Mouse (Mus musculus) erythroid progenitor cell, adult 5-6 weeks (primary cell): ENCODE results near the gene Fam133b. TPM values are rescaled to one million over a fixed set of nuclear protein-coding genes. Genes with fewer than 3 reads are reported as not detected.
"Not testable (repeated sequence)": the region's sequence is repeated elsewhere in the genome, so short reads cannot be mapped to it uniquely, and the experiment has no call there.

Source experiments
- ATAC-seq: replicated peaks from 2 replicates; pipeline ENCODE4 v1.8.0; 2016; ENCODE audit warnings: moderate number of reproducible peaks, mild to moderate bottlenecking, moderate TSS enrichment, inconsistent platforms; ENCODE audit not compliant: poor library complexity, low FRiP score, severe bottlenecking
- total RNA-seq, 2 experiments: library from RNA; stranded (forward) in 1 of 2; stranded (reverse) in 1 of 2; fragments of 150-400 nt in 1 of 2; fragments of 186-747, 209-891 nt in 1 of 2; gene quantifications; 2 replicates each; pipeline versions ENCODE4 v1.2.3 to v1.2.4; 2015 to 2017; ENCODE audit warnings: low replicate concordance in 2 of 2

Gene Fam133b
- total RNA-seq, 2 experiments from 2014 or later, result 57.0 to 102 TPM

DNA sequence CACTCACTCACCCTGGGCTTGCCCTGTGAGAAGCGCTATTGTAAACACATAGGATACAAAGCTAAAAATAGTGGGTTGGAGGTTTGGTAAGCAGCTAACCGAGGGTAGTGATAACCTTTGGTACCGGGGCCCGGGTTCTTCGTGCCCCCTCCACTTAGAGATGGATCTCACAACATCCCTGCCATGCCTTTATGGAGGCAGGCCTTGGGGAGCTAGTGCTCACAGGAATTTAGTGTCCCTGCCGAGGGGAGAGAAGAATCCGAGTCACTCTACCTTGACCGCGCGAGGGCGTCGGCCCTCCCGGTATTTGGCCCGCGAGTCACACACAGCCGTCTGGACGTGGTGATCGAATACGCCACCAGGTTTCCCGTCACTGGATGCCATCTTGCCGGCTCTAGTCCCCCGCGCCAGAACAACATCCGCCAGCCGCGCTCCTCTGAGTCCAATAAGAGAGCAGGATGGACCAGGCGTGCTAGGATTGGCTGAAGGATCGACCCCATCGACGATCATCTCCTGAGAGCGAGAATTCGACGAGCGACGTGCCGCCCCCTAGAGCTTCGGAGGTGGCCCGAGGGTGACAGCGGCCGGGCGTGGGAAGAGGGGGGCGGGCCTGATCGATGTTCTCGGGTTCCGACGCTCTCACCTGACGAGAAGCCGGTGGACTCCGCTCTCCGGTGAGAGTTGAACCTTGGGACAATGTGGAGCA, 52.2 kb downstream of the Fam133b start, which contains the start of gene Pex1:
Gene Pex1, plus strand, starts transcription at position 374 of the 706 bp plus-strand sequence.
- peak; percentile 92 for ATAC-seq

DNA sequence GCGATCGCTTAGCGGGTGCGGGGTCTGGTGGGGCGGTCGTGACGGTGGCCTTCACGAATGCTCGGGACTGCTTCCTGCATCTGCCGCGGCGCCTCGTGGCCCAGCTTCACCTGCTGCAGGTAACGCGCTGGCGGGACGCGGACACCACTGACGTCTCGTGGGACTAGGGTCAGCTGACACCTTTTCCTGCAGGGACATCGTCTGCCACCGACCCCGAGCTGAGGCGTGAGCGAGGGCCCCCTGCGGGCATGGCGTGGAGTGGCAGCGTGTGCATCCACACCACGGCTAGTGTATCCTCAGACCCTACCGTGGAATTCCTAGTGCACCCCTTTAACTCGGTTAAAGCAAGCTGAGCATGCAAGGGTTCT, 52.8 kb downstream of the Fam133b start, which contains the start of gene Rbm48:
Gene Rbm48, minus strand, starts transcription at position 187 of the 368 bp plus-strand sequence.
- ATAC-seq, result peak; percentile 85

DNA sequence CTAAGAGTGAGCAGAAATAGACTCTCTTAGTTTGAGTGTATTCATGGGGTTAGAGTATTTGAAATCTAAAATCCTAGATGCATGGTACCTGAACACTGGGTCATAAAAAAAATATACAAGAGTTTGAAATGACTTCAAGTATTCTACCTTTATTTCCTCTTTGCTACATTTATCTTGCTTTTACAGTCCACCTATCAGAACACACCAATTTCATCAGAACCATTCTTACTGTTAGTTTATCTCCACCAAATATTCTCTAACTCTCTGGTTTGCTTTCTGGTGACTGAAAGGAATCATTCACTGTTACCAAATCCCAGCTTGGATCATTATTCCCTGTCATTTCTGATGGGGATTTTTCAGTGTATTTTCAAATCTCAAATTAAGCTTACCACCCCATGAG, 53.5 kb downstream of the Fam133b start:
- ATAC-seq, result no peak

DNA sequence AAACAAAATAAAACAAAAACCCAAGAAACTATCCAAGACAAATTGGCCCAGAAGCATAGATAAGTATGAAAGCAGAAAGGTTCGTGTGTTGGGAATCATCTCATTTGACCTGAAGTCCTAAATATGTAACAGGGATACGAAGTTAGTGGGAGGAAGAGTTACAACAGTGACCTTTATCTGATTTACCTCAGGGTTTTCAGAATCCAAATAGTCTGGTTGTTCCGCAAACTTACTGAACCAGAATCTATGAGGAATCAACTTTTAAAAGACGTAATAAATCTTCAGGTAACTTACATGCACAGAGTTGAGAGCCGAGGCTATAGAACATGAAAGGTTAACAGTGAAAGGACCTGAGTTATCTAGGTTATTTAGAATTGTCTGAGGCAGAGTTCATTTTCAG, 55.1 kb downstream of the Fam133b start:
- no peak for ATAC-seq

DNA sequence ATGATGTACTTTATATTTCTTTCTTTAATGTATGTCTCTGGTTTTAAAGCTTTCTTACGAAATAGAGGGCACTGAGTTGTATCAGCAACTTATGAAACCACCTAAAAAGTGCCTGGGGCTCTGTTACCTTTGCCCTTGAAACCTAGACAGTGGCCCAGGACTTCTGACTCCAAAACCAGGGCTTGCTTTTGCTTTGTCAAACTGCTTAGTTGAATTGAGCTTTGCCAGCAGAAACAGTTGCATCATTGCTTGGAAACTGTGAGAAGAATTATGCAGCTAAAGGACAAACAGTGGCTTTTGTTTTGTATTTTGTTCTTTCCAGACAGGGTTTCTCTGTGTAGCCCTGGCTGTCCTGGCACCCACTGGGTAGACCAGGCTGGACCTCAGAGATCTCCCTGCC, 56.7 kb downstream of the Fam133b start:
- no peak for ATAC-seq

- ATAC-seq, result no peak
These were observed 57.2 kb downstream of the Fam133b start for GRCm38 (mm10) chr5:3600790-3601189.

GRCm38 (mm10) chr5:3607114-3607513, 63.5 kb downstream of the Fam133b start:
- no peak for ATAC-seq

- ATAC-seq, result no peak
These were observed 65.6 kb downstream of the Fam133b start for GRCm38 (mm10) chr5:3609241-3609640.

DNA sequence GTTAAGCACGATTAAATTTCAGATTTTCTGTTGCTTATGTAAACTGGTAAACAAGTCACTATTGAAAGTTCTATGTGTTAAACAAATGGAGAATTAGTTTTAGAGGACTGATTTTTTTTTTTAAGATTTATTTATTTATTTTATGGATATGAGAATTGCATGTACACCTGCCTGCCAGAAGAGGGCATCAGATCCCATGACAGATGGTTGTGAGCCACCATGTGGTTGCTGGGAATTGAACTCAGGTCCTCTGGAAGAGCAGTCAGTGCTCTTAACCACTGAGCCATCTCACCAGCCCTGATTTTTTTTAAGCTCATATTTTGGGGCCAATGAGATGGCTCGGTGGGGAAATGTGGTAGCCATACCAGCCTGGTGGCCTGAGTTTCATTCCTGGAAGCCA, 68.2 kb downstream of the Fam133b start:
- ATAC-seq, result not testable (repeated sequence)

Other genes with a start within 250 kb of the Fam133b start
- 22.3 and 26.8 TPM in 2 replicates for gene Cdk6, start 202.3 kb upstream of the Fam133b start, total RNA-seq (2015; ENCODE audit: low replicate concordance)
- 8.2 and 10.4 TPM in 2 replicates for gene Cdk6, start 202.3 kb upstream of the Fam133b start, total RNA-seq (2017; ENCODE audit: low replicate concordance)
- gene 1700109H08Rik, start 27.7 kb downstream of the Fam133b start, total RNA-seq (2015; ENCODE audit: low replicate concordance), result 32.4 and 38.6 TPM in 2 replicates
- gene 1700109H08Rik, start 27.7 kb downstream of the Fam133b start, total RNA-seq (2017; ENCODE audit: low replicate concordance), result 6.7 and 30.4 TPM in 2 replicates
- gene Pex1, start 52.2 kb downstream of the Fam133b start, total RNA-seq (2015; ENCODE audit: low replicate concordance), result 0.36 and 4.6 TPM in 2 replicates
- 0.23 and 9.2 TPM in 2 replicates for gene Pex1, start 52.2 kb downstream of the Fam133b start, total RNA-seq (2017; ENCODE audit: low replicate concordance)
- gene Rbm48, start 52.8 kb downstream of the Fam133b start, total RNA-seq (2015; ENCODE audit: low replicate concordance), result 3.4 and 13.0 TPM in 2 replicates
- 10.3 and 14.9 TPM in 2 replicates for gene Rbm48, start 52.8 kb downstream of the Fam133b start, total RNA-seq (2017; ENCODE audit: low replicate concordance)
- not detected in 2 replicates for gene Tmbim7, start 107.3 kb downstream of the Fam133b start, total RNA-seq (2015; ENCODE audit: low replicate concordance)
- gene Tmbim7, start 107.3 kb downstream of the Fam133b start, total RNA-seq (2017; ENCODE audit: low replicate concordance), result not detected in 2 replicates
- gene Gatad1, start 113.4 kb downstream of the Fam133b start, total RNA-seq (2015; ENCODE audit: low replicate concordance), result 67.4 and 171 TPM in 2 replicates
- 86.9 and 115 TPM in 2 replicates for gene Gatad1, start 113.4 kb downstream of the Fam133b start, total RNA-seq (2017; ENCODE audit: low replicate concordance)